Mouse (Mus musculus): ENCODE data around the gene Eif3c.

- TF ChIP-seq GATA1 (IDR thresholded peaks at IDR 0.05; ENCODE audit: borderline replicate concordance, low read length) (no peak), FLI1 (IDR thresholded peaks at IDR 0.05; ENCODE audit: low read length) (no peak)
These were observed 35.7 kb upstream of the Eif3c start for GRCm38 (mm10) chr7:126601896-126602295.

Data from megakaryocyte, embryonic 14.5 days (primary cell).